Mouse (Mus musculus) layer of hippocampus, adult 11-12 months (tissue): ENCODE measurements around the gene Efnb3.

ENCODE experiments used
- DNase-seq: peaks from one replicate; pipeline ENCODE4 v3.0.0; 2022; ENCODE audit warnings: low spot score

Efnb3 gene

DNA sequence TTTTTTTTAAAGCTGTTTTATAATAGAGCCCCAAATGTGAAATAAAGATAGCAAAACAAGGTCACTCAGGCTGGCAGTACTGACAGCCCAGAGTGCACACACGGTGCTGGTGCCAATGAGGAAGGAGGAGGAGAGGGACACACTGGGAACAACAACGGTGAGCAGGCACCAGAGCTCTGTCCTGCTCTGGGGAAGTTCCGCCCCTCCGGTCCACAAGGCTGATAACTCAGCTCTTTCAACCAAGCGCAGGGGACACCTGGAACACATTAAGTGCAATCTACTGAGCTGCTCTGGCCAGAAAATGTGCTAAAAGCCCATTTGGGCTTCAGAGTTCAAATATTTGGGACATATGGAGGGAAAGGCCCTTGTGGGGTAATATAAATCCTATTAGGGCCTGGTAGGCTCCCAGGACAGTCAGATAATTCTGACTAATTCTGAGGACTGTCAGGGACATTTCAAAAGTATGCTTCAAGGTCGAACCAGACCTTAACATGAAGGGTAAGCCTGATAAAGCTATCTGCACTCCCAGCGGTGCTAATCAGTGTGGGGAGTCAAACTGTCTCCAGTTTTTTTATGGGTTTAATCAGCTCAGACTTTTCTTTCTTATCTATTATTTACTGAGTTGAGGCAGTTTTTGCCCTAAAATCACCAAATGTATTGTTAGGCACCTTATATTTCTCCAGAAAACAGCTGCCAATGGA is 49.1 kb downstream of the Efnb3 start:
- no peak for DNase-seq
